Mouse (Mus musculus) CH12.LX (cell line): Measurements from ENCODE around the gene Ehd1. TPM values are rescaled to one million over a fixed set of nuclear protein-coding genes. Genes with fewer than 3 reads are reported as not detected.

Source experiments
- DNase-seq: peaks from one replicate; pipeline ENCODE4 v3.0.0-alpha.2; 2013; ENCODE audit errors: extremely low read depth
- H3K27ac ChIP-seq: 2 replicates; pipeline ENCODE4 v1.5.1; 2012; ENCODE audit warnings: low read depth, mild to moderate bottlenecking, control low read depth, moderate library complexity; ENCODE audit not compliant: insufficient read depth
- H3K27me3 ChIP-seq: replicated peaks from 2 replicates; pipeline ENCODE3; 2012; ENCODE audit warnings: inconsistent platforms
- H3K36me3 ChIP-seq, 2 experiments: replicated peaks in 1 of 2; 2 replicates each; pipeline versions ENCODE3 to v1.6.1; 2012; ENCODE audit warnings: inconsistent platforms in 1 of 2, low read length in 1 of 2, mild to moderate bottlenecking in 1 of 2, mixed read lengths in 1 of 2, moderate library complexity in 1 of 2; ENCODE audit not compliant: control insufficient read depth in 1 of 2, insufficient read depth in 1 of 2
- H3K4me1 ChIP-seq, 2 experiments: 2 replicates each; pipeline ENCODE4 v1.6.1; 2012; ENCODE audit warnings: inconsistent platforms in 1 of 2, moderate library complexity in 1 of 2; ENCODE audit not compliant: insufficient read depth in 2 of 2, control insufficient read depth in 1 of 2
- H3K4me2 ChIP-seq: 2 replicates; pipeline ENCODE4 v1.6.1; 2012; ENCODE audit warnings: low read depth, mild to moderate bottlenecking, control low read depth; ENCODE audit not compliant: poor library complexity, insufficient read depth, severe bottlenecking
- H3K4me3 ChIP-seq, 3 experiments: fragments of 150-350 bp in 1 of 3; sonication (generic) in 1 of 3; replicated peaks in 1 of 3; 2 replicates each; pipeline versions ENCODE3 to v1.5.1; 2011 to 2012; ENCODE audit warnings: low read depth in 2 of 3, low read length in 2 of 3, mild to moderate bottlenecking in 2 of 3, moderate library complexity in 2 of 3, control low read depth in 1 of 3, improper control_type of control experiment in 1 of 3, inconsistent platforms in 1 of 3, mixed read lengths in 1 of 3; ENCODE audit not compliant: poor library complexity in 1 of 3
- H3K79me2 ChIP-seq: replicated peaks from 2 replicates; pipeline ENCODE4 v1.6.1; 2012; ENCODE audit warnings: mild to moderate bottlenecking, moderate library complexity; ENCODE audit not compliant: control insufficient read depth, poor library complexity, insufficient read depth, severe bottlenecking; ENCODE audit errors: extremely low read depth
- H3K9ac ChIP-seq: 2 replicates; pipeline ENCODE4 v1.6.1; 2012; ENCODE audit warnings: low read depth, mild to moderate bottlenecking, control low read depth, moderate library complexity; ENCODE audit not compliant: insufficient read depth
- H3K9me3 ChIP-seq: replicated peaks from 2 replicates; pipeline ENCODE3; 2012; ENCODE audit warnings: low read length, inconsistent platforms, mixed read lengths
- CTCF ChIP-seq, 2 experiments: IDR thresholded peaks in 1 of 2; conservative IDR thresholded peaks in 1 of 2; 2 replicates each; pipeline ENCODE4 v1.5.1; 2011 to 2012; ENCODE audit warnings: low read depth in 2 of 2, low read length in 2 of 2, improper control_type of control experiment in 1 of 2, inconsistent platforms in 1 of 2, mild to moderate bottlenecking in 1 of 2, moderate library complexity in 1 of 2
- EP300 ChIP-seq: IDR thresholded peaks from 2 replicates; pipeline ENCODE4 v1.6.1; 2011; ENCODE audit warnings: low read length, improper control_type of control experiment
- ETS1 ChIP-seq: conservative IDR thresholded peaks from 2 replicates; pipeline ENCODE4 v1.6.1; 2012; ENCODE audit warnings: low read depth, mild to moderate bottlenecking, inconsistent platforms, low read length, improper control_type of control experiment, moderate library complexity
- GABPA ChIP-seq: IDR thresholded peaks from 2 replicates; pipeline ENCODE4 v1.6.1; 2012; ENCODE audit warnings: low read depth, low read length, improper control_type of control experiment, inconsistent platforms; ENCODE audit not compliant: insufficient replicate concordance
- JUND ChIP-seq: conservative IDR thresholded peaks from 2 replicates; pipeline ENCODE4 v1.6.1; 2011; ENCODE audit warnings: low read depth, low read length, improper control_type of control experiment
- MAFK ChIP-seq: IDR thresholded peaks from 2 replicates; pipeline ENCODE4 v1.6.1; 2011; ENCODE audit warnings: low read length, improper control_type of control experiment; ENCODE audit not compliant: insufficient replicate concordance
- MAZ ChIP-seq: IDR thresholded peaks from 2 replicates; pipeline ENCODE4 v1.6.1; 2012; ENCODE audit warnings: low read depth, mild to moderate bottlenecking, inconsistent platforms, low read length, improper control_type of control experiment, moderate library complexity
- MEF2A ChIP-seq: IDR thresholded peaks from 2 replicates; pipeline ENCODE4 v1.6.1; 2014; ENCODE audit warnings: low read depth, mild to moderate bottlenecking, inconsistent platforms, low read length, improper control_type of control experiment, borderline replicate concordance
- MXI1 ChIP-seq: IDR thresholded peaks from 2 replicates; pipeline ENCODE4 v1.6.1; 2011; ENCODE audit warnings: mild to moderate bottlenecking, low read depth, low read length, improper control_type of control experiment
- NELFE ChIP-seq: IDR thresholded peaks from 2 replicates; pipeline ENCODE4 v1.6.1; 2011; ENCODE audit warnings: low read depth, low read length, improper control_type of control experiment
- POLR2A ChIP-seq: IDR thresholded peaks from 2 replicates; pipeline ENCODE4 v1.6.1; 2011; ENCODE audit warnings: low read depth, mild to moderate bottlenecking, improper control_type of control experiment, low read length
- RAD21 ChIP-seq: IDR thresholded peaks from 2 replicates; pipeline ENCODE4 v1.6.1; 2011; ENCODE audit warnings: low read depth, mild to moderate bottlenecking, low read length, improper control_type of control experiment, moderate library complexity
- SMC3 ChIP-seq: IDR thresholded peaks from 2 replicates; pipeline ENCODE4 v1.6.1; 2011; ENCODE audit warnings: low read depth, low read length, improper control_type of control experiment
- UBTF ChIP-seq: IDR thresholded peaks from 2 replicates; pipeline ENCODE4 v1.6.1; 2012; ENCODE audit warnings: low read depth, mild to moderate bottlenecking, inconsistent platforms, low read length, improper control_type of control experiment, moderate library complexity
- ZKSCAN1 ChIP-seq: IDR thresholded peaks from 2 replicates; pipeline ENCODE4 v1.6.1; 2012; ENCODE audit warnings: low read depth, inconsistent platforms, low read length, improper control_type of control experiment, borderline replicate concordance
- ZMIZ1 ChIP-seq: IDR thresholded peaks from 2 replicates; pipeline ENCODE4 v1.6.1; 2012; ENCODE audit warnings: low read depth, mild to moderate bottlenecking, inconsistent platforms, low read length, improper control_type of control experiment
- dilution Hi-C: fragments of 300-500 bp; cut with MboI; formaldehyde crosslinking; loops from 2 replicates; pipeline ENCODE4 v1.14.3; 2020; ENCODE audit warnings: low sequenced_read_pairs; ENCODE audit not compliant: extremely low pct_unique_long_range_greater_than_20kb, extremely low pct_ligation_motif_present
- in situ Hi-C: fragments of 300-500 bp; cut with MboI; formaldehyde crosslinking; loops from 3 replicates; pipeline ENCODE4 v1.14.3; 2019; ENCODE audit warnings: low sequenced_read_pairs, low pct_ligation_motif_present, low pct_unique_long_range_greater_than_20kb, mixed read lengths
- polyA plus RNA-seq: library from polyadenylated mRNA; unstranded; fragments of >175 nt; gene quantifications from 2 replicates; pipeline ENCODE4 v1.2.1, GENCODE M21; 2012; ENCODE audit warnings: low read depth; ENCODE audit not compliant: insufficient read length
- total RNA-seq, 2 experiments: library from RNA; depleted of rRNA; stranded (reverse); fragments of 300-350 nt in 1 of 2; fragments of >200 nt in 1 of 2; gene quantifications; 2 replicates each; pipeline ENCODE4 v1.2.3; 2012 to 2014

Ehd1 gene
- total and polyA plus RNA-seq, 3 experiments: 131 to 400 (median 245) TPM

- Histone ChIP-seq H3K79me2 (no peaks in the 10 kb centered on the region), H3K36me3 (peaks cover 93 to 94% of the 10 kb centered on the region in 2 experiments), H3K9me3 (no peaks in the 10 kb centered on the region), H3K9ac (no peak overlapping the region), H3K27me3 (no peaks in the 10 kb centered on the region), H3K4me2 (no peak overlapping the region), H3K27ac (no peak overlapping the region), H3K4me1 (peaks cover 0 to 3% of the 10 kb centered on the region in 2 experiments; a peak in 1 of 4 replicates), H3K4me3 (no peak overlapping the region)
- dilution Hi-C loops: no loop called here
- in situ Hi-C loops: no loop called here
- DNase-seq: no peak
- TF ChIP-seq MAFK (no peak), GABPA (no peak), CTCF (conservative IDR thresholded peaks at IDR 0.05 in 1 of 2, IDR thresholded peaks at IDR 0.05 in 1 of 2; ENCODE audit: low read depth in 2 of 2, low read length in 2 of 2) (no peak)
These were observed 23.5 kb upstream of the Ehd1 start for GRCm38 (mm10) chr19:6253021-6253420.

- TF ChIP-seq MEF2A: no peak
- no peak for TF ChIP-seq ZKSCAN1
- TF ChIP-seq ZMIZ1: no peak
- TF ChIP-seq POLR2A: no peak
- TF ChIP-seq MAFK: no peak
- peak; percentile 61 for TF ChIP-seq SMC3
- peak; percentile 52 for TF ChIP-seq RAD21
- no peak for TF ChIP-seq EP300
- TF ChIP-seq MAZ: no peak
- TF ChIP-seq CTCF (conservative IDR thresholded peaks at IDR 0.05 in 1 of 2, IDR thresholded peaks at IDR 0.05 in 1 of 2; ENCODE audit: low read depth in 2 of 2, low read length in 2 of 2): peak in 1 of 2 experiments; percentile 68; a peak in 2 of 4 replicates
- TF ChIP-seq MXI1: no peak
- no peak for TF ChIP-seq ETS1
- TF ChIP-seq JUND: no peak
- Histone ChIP-seq H3K79me2 (no peaks in the 10 kb centered on the region), H3K9me3 (peaks cover 3% of the 10 kb centered on the region), H3K4me2 (no peak overlapping the region), H3K27me3 (no peaks in the 10 kb centered on the region), H3K9ac (no peak overlapping the region), H3K4me1 (peaks cover 0 to 8% of the 10 kb centered on the region in 2 experiments; a peak in 1 of 4 replicates), H3K4me3 (no peak overlapping the region), H3K36me3 (peaks cover 51 to 78% of the 10 kb centered on the region in 2 experiments), H3K27ac (no peak overlapping the region)
- in situ Hi-C loops (loop anchor here (5.0 kb wide), 1 partner anchor 47 kb away; the partner anchor contains the start of gene Cdc42bpg), dilution Hi-C loops (no loop called here)
- no peak for DNase-seq
These were observed 16.1 kb upstream of the Ehd1 start for GRCm38 (mm10) chr19:6260428-6260827.

GRCm38 (mm10) chr19:6260946-6261345, 15.6 kb upstream of the Ehd1 start:
- H3K9ac ChIP-seq: no peak overlapping the region
- no peak overlapping the region for H3K4me2 ChIP-seq
- no peak overlapping the region for H3K4me3 ChIP-seq
- H3K4me1 ChIP-seq: peaks cover 0 to 8% of the 10 kb centered on the region in 2 experiments; a peak in 1 of 4 replicates
- H3K27ac ChIP-seq: no peak overlapping the region
- dilution Hi-C loops: no loop called here
- in situ Hi-C loops: loop anchor here (5.0 kb wide), 1 partner anchor 46 kb away; the partner anchor contains the start of gene Cdc42bpg
- no peaks in the 10 kb centered on the region for H3K79me2 ChIP-seq
- peaks cover 3% of the 10 kb centered on the region for H3K9me3 ChIP-seq
- peaks cover 46 to 73% of the 10 kb centered on the region in 2 experiments for H3K36me3 ChIP-seq
- TF ChIP-seq CTCF (conservative IDR thresholded peaks at IDR 0.05 in 1 of 2, IDR thresholded peaks at IDR 0.05 in 1 of 2; ENCODE audit: low read depth in 2 of 2, low read length in 2 of 2) (peak in 1 of 2 experiments; percentile 29), MEF2A (no peak), UBTF (no peak), NELFE (no peak)
- no peak for DNase-seq
- H3K27me3 ChIP-seq: no peaks in the 10 kb centered on the region
